Mouse (Mus musculus) cortical plate, adult 2 months (tissue): ENCODE results near the gene Gm6583. TPM values are rescaled to one million over a fixed set of nuclear protein-coding genes. Genes with fewer than 3 reads are reported as not detected.

Experiments used
- H3K27ac ChIP-seq: fragments of 200-500 bp; 2 replicates; pipeline ENCODE4 v1.5.1; 2012; ENCODE audit warnings: low read length, control low read depth, inconsistent platforms; ENCODE audit not compliant: insufficient read depth
- H3K4me1 ChIP-seq: fragments of 200-500 bp; 2 replicates; pipeline ENCODE4 v1.6.1; 2011; ENCODE audit warnings: low read length; ENCODE audit not compliant: control insufficient read depth, insufficient read depth
- H3K4me3 ChIP-seq: fragments of 200-500 bp; 2 replicates; pipeline ENCODE4 v1.5.1; 2011; ENCODE audit warnings: mild to moderate bottlenecking, low read length, control low read depth; ENCODE audit not compliant: insufficient read depth
- CTCF ChIP-seq: fragments of 200-500 bp; IDR thresholded peaks from 2 replicates; pipeline ENCODE4 v1.5.1; 2011; ENCODE audit warnings: mild to moderate bottlenecking, control low read depth, low read length; ENCODE audit not compliant: insufficient read depth; ENCODE audit errors: extremely low read depth
- POLR2A ChIP-seq: fragments of 200-500 bp; IDR thresholded peaks from 2 replicates; pipeline ENCODE4 v1.6.1; 2011; ENCODE audit warnings: mild to moderate bottlenecking, low read length, control low read depth; ENCODE audit not compliant: insufficient read depth; ENCODE audit errors: extremely low read depth
- polyA plus RNA-seq: library from polyadenylated mRNA; depleted of rRNA; stranded (reverse); fragments of >200 nt; gene quantifications from 2 replicates; pipeline ENCODE4 v1.2.3, GENCODE M21; 2012

Gene Gm6583
- polyA plus RNA-seq, 1 experiment = 0.13 TPM

GRCm38 (mm10) chr5:112346211-112346965, 9.4 kb downstream of the Gm6583 start:
- no peak for TF ChIP-seq CTCF
- TF ChIP-seq POLR2A = no peak
- no peak overlapping the region for H3K27ac ChIP-seq
- no peak overlapping the region for H3K4me3 ChIP-seq
- H3K4me1 ChIP-seq = peaks cover 7% of the 10 kb centered on the region

GRCm38 (mm10) chr5:112344092-112344960, 11.5 kb downstream of the Gm6583 start:
- H3K4me3 ChIP-seq = 0 out of 2 replicates have a peak overlapping the region, but pooled peaks have one; percentile 4
- H3K27ac ChIP-seq = peak overlapping the region; percentile 46; the same call in 1 of the 2 replicates

GRCm38 (mm10) chr5:112343205-112343595, 12.6 kb downstream of the Gm6583 start:
- peak overlapping the region; percentile 76 for H3K4me3 ChIP-seq
- H3K4me1 ChIP-seq = peaks cover 7% of the 10 kb centered on the region
- H3K27ac ChIP-seq = no peak overlapping the region
- TF ChIP-seq CTCF (no peak), POLR2A (no peak)

More at GRCm38 (mm10) chr5:112344092-112344960, 11.5 kb downstream of the Gm6583 start:
- TF ChIP-seq CTCF (no peak), POLR2A (no peak)
- peaks cover 7% of the 10 kb centered on the region for H3K4me1 ChIP-seq

- peaks cover 7% of the 10 kb centered on the region for H3K4me1 ChIP-seq
- H3K27ac ChIP-seq = no peak within 1 kb of the TSS
- TF ChIP-seq CTCF (no peak), POLR2A (peak; percentile 57; the same call in 1 of the 2 replicates)
- peak within 1 kb of the TSS; percentile 76 for H3K4me3 ChIP-seq
Observed at GRCm38 (mm10) chr5:112342463-112343204, 13.2 kb downstream of the Gm6583 start, which contains the start of the genes Srrd and Hps4. Gene Srrd (minus strand): TSS chr5:112343040. Gene Hps4 (plus strand): TSS chr5:112343083.

GRCm38 (mm10) chr5:112339215-112339614, 16.6 kb downstream of the Gm6583 start:
- no peak for TF ChIP-seq CTCF
- TF ChIP-seq POLR2A = no peak
- H3K27ac ChIP-seq = no peak overlapping the region
- H3K4me1 ChIP-seq = peaks cover 3% of the 10 kb centered on the region; the same call in 1 of the 2 replicates
- no peak overlapping the region for H3K4me3 ChIP-seq

GRCm38 (mm10) chr5:112337004-112337403, 18.8 kb downstream of the Gm6583 start:
- H3K4me1 ChIP-seq = peaks cover 1% of the 10 kb centered on the region; the same call in 1 of the 2 replicates
- no peak overlapping the region for H3K27ac ChIP-seq
- TF ChIP-seq CTCF (no peak), POLR2A (no peak)
- no peak overlapping the region for H3K4me3 ChIP-seq

- H3K4me1 ChIP-seq = no peaks in the 10 kb centered on the region
- TF ChIP-seq POLR2A = no peak
- peak; percentile 63 for TF ChIP-seq CTCF
- no peak overlapping the region for H3K27ac ChIP-seq
- no peak overlapping the region for H3K4me3 ChIP-seq
Observed at GRCm38 (mm10) chr5:112335473-112335872, 20.4 kb downstream of the Gm6583 start.

GRCm38 (mm10) chr5:112329805-112330564, 25.8 kb downstream of the Gm6583 start:
- H3K4me1 ChIP-seq = peaks cover 4% of the 10 kb centered on the region; the same call in 1 of the 2 replicates
- TF ChIP-seq CTCF = no peak
- TF ChIP-seq POLR2A = no peak
- no peak overlapping the region for H3K4me3 ChIP-seq
- H3K27ac ChIP-seq = no peak overlapping the region

GRCm38 (mm10) chr5:112327854-112328253, 28.0 kb downstream of the Gm6583 start:
- no peak for TF ChIP-seq POLR2A
- TF ChIP-seq CTCF = no peak
- no peak overlapping the region for H3K4me3 ChIP-seq

More at GRCm38 (mm10) chr5:112327854-112328253, 28.0 kb downstream of the Gm6583 start:
- peaks cover 4% of the 10 kb centered on the region; the same call in 1 of the 2 replicates for H3K4me1 ChIP-seq
- no peak overlapping the region for H3K27ac ChIP-seq
